Mouse (Mus musculus) neural tube, embryonic 10.5 days (tissue): ENCODE measurements around the gene Cacna1c.

Experiments used
- DNase-seq: peaks from one replicate; pipeline ENCODE4 v3.0.0-alpha.2; 2017; ENCODE audit warnings: low spot score; ENCODE audit errors: extremely low spot score

Gene Cacna1c

GRCm38 (mm10) chr6:118812556-118812955 is 383.7 kb downstream of the Cacna1c start:
- DNase-seq: no peak

GRCm38 (mm10) chr6:118812007-118812406 is 384.2 kb downstream of the Cacna1c start:
- no peak for DNase-seq

- no peak for DNase-seq
Measured at GRCm38 (mm10) chr6:118810834-118811233, 385.4 kb downstream of the Cacna1c start.

GRCm38 (mm10) chr6:118805139-118805538 is 391.1 kb downstream of the Cacna1c start:
- no peak for DNase-seq

GRCm38 (mm10) chr6:118802286-118802685 is 393.9 kb downstream of the Cacna1c start:
- DNase-seq: no peak

- no peak for DNase-seq
Measured at GRCm38 (mm10) chr6:118796393-118796792, 399.8 kb downstream of the Cacna1c start.

GRCm38 (mm10) chr6:118795716-118796115 is 400.5 kb downstream of the Cacna1c start:
- no peak for DNase-seq

GRCm38 (mm10) chr6:118791921-118792368 is 404.3 kb downstream of the Cacna1c start:
- DNase-seq: no peak

GRCm38 (mm10) chr6:118787933-118788332 is 408.3 kb downstream of the Cacna1c start:
- no peak for DNase-seq

GRCm38 (mm10) chr6:118780280-118780679 is 415.9 kb downstream of the Cacna1c start:
- DNase-seq: no peak

GRCm38 (mm10) chr6:118779201-118779600 is 417.0 kb downstream of the Cacna1c start:
- no peak for DNase-seq

GRCm38 (mm10) chr6:118777457-118777856 is 418.8 kb downstream of the Cacna1c start:
- DNase-seq: no peak

GRCm38 (mm10) chr6:118776459-118776858 is 419.8 kb downstream of the Cacna1c start:
- DNase-seq: no peak

- DNase-seq: no peak
Measured at GRCm38 (mm10) chr6:118772581-118772980, 423.6 kb downstream of the Cacna1c start.

- no peak for DNase-seq
Measured at GRCm38 (mm10) chr6:118771121-118771520, 425.1 kb downstream of the Cacna1c start.

GRCm38 (mm10) chr6:118770396-118770795 is 425.8 kb downstream of the Cacna1c start:
- DNase-seq: no peak

GRCm38 (mm10) chr6:118769792-118770191 is 426.4 kb downstream of the Cacna1c start:
- no peak for DNase-seq

- no peak for DNase-seq
Measured at GRCm38 (mm10) chr6:118767698-118768097, 428.5 kb downstream of the Cacna1c start.

GRCm38 (mm10) chr6:118765261-118765660 is 431.0 kb downstream of the Cacna1c start:
- no peak for DNase-seq

- no peak for DNase-seq
Measured at GRCm38 (mm10) chr6:118759015-118759414, 437.2 kb downstream of the Cacna1c start.

- DNase-seq: no peak
Measured at GRCm38 (mm10) chr6:118758290-118758907, 437.8 kb downstream of the Cacna1c start.

- no peak for DNase-seq
Measured at GRCm38 (mm10) chr6:118757533-118758289, 438.5 kb downstream of the Cacna1c start.

- no peak for DNase-seq
Measured at GRCm38 (mm10) chr6:118756511-118756910, 439.7 kb downstream of the Cacna1c start.
